Mouse (Mus musculus) stomach, embryonic 14.5 days (tissue): ENCODE measurements at regions not wholly inside any gene's neighbourhood (a gene's known extent, or its start where the extent isn't known, plus 50 kb on each side); places are given as distances from the start of the nearest gene placed in this dataset.

Experiments
- ATAC-seq: fragments of 200-750 bp; cut with Nextera tagmentation; 2 replicates; pipeline ENCODE4 v1.8.0; 2017; ENCODE audit warnings: low read depth, moderate TSS enrichment; ENCODE audit not compliant: insufficient number of reproducible peaks, insufficient read depth, low FRiP score
- H3K27ac ChIP-seq: fragments of 300-500 bp; sonication (generic); 2 replicates; pipeline ENCODE4 v1.5.1; 2014; ENCODE audit warnings: mild to moderate bottlenecking, low read length, moderate library complexity, mixed read lengths
- H3K27me3 ChIP-seq: fragments of 300-500 bp; sonication (generic); 2 replicates; pipeline ENCODE4 v1.6.1; 2014; ENCODE audit warnings: low read length, control low read depth, mixed read lengths; ENCODE audit not compliant: control insufficient read depth, insufficient read depth
- H3K36me3 ChIP-seq: fragments of 300-500 bp; sonication (generic); 2 replicates; pipeline ENCODE4 v1.6.1; 2014; ENCODE audit warnings: mild to moderate bottlenecking, control low read depth, low read length, moderate library complexity, mixed read lengths; ENCODE audit not compliant: control insufficient read depth, insufficient read depth
- H3K4me1 ChIP-seq: fragments of 300-500 bp; sonication (generic); 2 replicates; pipeline ENCODE4 v1.6.1; 2014; ENCODE audit warnings: low read length, control low read depth, mixed read lengths; ENCODE audit not compliant: control insufficient read depth, insufficient read depth
- H3K4me2 ChIP-seq: fragments of 300-500 bp; sonication (generic); replicated peaks from 2 replicates; pipeline ENCODE4 v1.6.1; 2014; ENCODE audit warnings: low read depth, low read length, control low read depth
- H3K4me3 ChIP-seq: fragments of 300-500 bp; sonication (generic); 2 replicates; pipeline ENCODE4 v1.5.1; 2014; ENCODE audit warnings: low read depth, low read length, control low read depth
- H3K9ac ChIP-seq: fragments of 300-500 bp; sonication (generic); replicated peaks from 2 replicates; pipeline ENCODE4 v1.6.1; 2014; ENCODE audit warnings: low read depth, mild to moderate bottlenecking, control low read depth, low read length, moderate library complexity, mixed read lengths
- H3K9me3 ChIP-seq: fragments of 300-500 bp; sonication (generic); 2 replicates; pipeline ENCODE4 v1.6.1; 2016; ENCODE audit warnings: low read depth, low read length, control low read depth; ENCODE audit not compliant: control insufficient read depth
- WGBS: fragments of 180-500 bp; shearing (Covaris S2); extraction: QIAGEN DNeasy Blood & Tissue Kit; methylation state at CpG from one replicate; pipeline ENCODE4 v1.1.7; 2014; 5-methylcytosine and 5-hydroxymethylcytosine counted together

DNA sequence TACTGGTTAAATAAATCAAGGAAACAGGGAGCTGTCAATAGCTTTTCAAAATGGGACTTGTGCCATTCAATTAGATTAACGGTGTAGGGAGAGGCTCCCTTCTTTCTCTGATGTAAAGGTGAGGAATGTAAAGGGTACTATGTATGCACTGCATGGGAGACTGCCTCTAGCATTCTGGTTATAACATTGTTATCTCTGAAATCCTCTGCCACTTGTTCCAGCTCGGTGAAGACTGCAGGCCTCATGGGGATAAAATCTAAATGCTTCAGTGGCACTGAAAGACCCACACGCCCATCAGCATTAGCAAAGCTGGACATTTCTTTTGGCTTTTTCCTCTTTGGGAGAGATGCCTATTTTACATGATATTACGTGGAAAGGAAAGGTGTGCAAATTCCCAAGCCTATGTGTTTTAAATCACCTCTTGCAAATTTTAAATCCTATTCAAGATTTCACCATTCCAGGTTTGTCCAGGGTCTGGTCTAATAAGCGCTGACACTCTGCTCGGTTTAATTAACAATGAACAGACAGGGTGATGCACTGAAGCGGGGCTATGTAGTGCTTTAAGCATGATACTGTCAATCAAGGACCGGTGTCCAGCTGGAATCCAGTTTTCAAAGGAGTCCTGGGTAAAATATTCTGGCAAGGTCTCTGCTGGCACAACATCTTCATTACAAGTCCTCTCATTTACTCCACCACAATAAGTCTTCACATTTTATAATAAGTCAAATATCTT, 479.8 kb upstream of the Gm5415 start:
- Histone ChIP-seq H3K27me3 (no peaks in the 10 kb centered on the region), H3K4me3 (no peak overlapping the region), H3K9ac (no peak overlapping the region), H3K27ac (no peak overlapping the region), H3K36me3 (no peaks in the 10 kb centered on the region), H3K9me3 (no peaks in the 10 kb centered on the region), H3K4me1 (no peaks in the 10 kb centered on the region), H3K4me2 (no peak overlapping the region)
- WGBS, result 75% methylated on average over 8 of the region's 8 CpGs
- no peak for ATAC-seq

DNA sequence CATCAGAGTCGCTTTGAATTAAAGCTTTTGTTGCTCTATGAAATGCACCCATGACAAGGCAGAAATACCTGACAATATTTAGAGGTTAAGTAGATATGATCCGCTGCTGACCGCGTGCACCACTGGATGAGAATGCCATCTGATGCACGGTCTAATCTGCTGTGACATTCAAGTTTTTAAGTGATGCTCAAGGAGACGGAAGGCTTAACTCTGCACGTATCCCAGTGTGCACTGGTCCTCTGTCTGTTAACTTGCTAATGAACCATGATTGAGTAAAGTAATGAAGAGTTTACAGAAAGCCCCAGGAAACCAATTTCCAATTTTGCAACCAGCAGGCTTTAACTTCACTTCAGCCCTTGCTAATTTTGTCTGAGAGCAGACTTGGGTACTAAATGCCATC, 478.3 kb upstream of the Gm5415 start:
- H3K27ac ChIP-seq, result no peak overlapping the region
- 90% methylated on average over 7 of the region's 7 CpGs for WGBS
- no peaks in the 10 kb centered on the region for H3K9me3 ChIP-seq
- H3K4me1 ChIP-seq, result no peaks in the 10 kb centered on the region
- no peak overlapping the region for H3K9ac ChIP-seq
- no peak overlapping the region for H3K4me2 ChIP-seq
- ATAC-seq, result no peak
- no peaks in the 10 kb centered on the region for H3K36me3 ChIP-seq
- no peak overlapping the region for H3K4me3 ChIP-seq
- H3K27me3 ChIP-seq, result no peaks in the 10 kb centered on the region

DNA sequence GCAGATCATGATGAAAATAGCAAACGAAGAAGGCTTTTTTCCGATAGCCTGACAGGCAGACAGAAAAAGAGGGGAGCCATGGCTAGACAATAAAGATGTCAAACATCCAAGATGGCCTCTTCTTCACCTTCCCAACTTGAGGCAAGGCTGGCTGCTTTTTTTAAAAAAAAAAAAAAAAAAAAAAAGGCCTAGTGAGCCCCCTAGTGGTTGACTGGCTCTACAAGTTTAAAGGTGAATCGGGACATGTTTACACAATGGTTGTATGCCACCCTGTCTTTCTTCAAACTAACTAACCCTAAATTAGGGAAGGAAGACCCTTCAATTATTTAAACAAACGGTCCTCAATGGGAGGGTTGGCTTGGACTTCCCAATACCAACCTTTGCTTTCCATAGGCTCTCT, 475.8 kb upstream of the Gm5415 start:
- no peaks in the 10 kb centered on the region for H3K4me1 ChIP-seq
- no peaks in the 10 kb centered on the region for H3K36me3 ChIP-seq
- WGBS, result 84% methylated on average over 4 of the region's 4 CpGs
- ATAC-seq, result no peak
- no peaks in the 10 kb centered on the region for H3K9me3 ChIP-seq
- H3K9ac ChIP-seq, result no peak overlapping the region
- H3K4me3 ChIP-seq, result no peak overlapping the region
- H3K27me3 ChIP-seq, result no peaks in the 10 kb centered on the region
- no peak overlapping the region for H3K27ac ChIP-seq
- no peak overlapping the region for H3K4me2 ChIP-seq

DNA sequence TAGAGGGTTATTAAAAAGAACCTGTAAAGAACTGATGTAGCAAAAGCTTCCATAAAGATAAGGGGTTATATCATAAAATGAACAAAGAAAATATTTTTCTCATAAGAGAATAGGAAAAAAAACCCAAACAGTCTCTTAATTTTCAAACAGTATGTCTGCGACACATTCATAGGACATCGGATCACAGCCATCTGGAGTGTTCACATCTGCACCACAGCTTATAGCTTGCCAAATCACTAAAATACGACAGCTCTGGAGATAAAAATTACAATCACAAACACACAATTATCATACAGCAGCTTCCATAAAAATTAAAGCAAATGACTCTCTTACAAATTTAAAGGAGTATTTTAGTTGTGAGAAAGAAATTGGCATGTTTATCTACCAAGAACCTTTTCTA, 456.9 kb upstream of the Gm5415 start:
- Histone ChIP-seq H3K9ac (no peak overlapping the region), H3K4me3 (no peak overlapping the region), H3K27ac (no peak overlapping the region), H3K36me3 (no peaks in the 10 kb centered on the region), H3K9me3 (no peaks in the 10 kb centered on the region), H3K4me2 (no peak overlapping the region), H3K4me1 (no peaks in the 10 kb centered on the region), H3K27me3 (no peaks in the 10 kb centered on the region)
- ATAC-seq, result no peak
- 71% methylated on average over 3 of the region's 3 CpGs for WGBS

DNA sequence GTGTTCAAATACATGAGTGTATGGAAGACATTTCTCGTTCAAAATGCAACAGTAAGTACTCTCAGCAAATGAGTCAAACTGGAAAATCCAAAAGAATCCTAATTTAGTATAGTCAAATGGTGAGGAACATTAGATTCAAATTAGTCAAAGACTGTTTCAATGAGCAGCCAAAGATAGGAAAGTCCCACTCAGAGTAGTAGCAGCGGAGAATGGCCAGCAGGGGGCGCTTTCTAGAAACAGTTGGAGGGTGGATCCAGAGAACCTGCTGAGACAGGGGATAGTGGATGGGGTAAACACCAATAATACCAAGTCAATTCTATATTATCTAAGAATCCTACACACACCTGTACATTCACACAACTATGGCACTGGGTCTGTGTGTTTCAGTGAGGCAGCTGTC, 417.9 kb upstream of the Gm5415 start:
- no peak overlapping the region for H3K9ac ChIP-seq
- no peaks in the 10 kb centered on the region for H3K9me3 ChIP-seq
- H3K4me2 ChIP-seq, result no peak overlapping the region
- H3K4me3 ChIP-seq, result no peak overlapping the region
- WGBS, result 58% methylated on average over 3 of the region's 3 CpGs
- H3K36me3 ChIP-seq, result no peaks in the 10 kb centered on the region
- H3K27me3 ChIP-seq, result no peaks in the 10 kb centered on the region
- no peaks in the 10 kb centered on the region for H3K4me1 ChIP-seq
- no peak for ATAC-seq
- H3K27ac ChIP-seq, result no peak overlapping the region

DNA sequence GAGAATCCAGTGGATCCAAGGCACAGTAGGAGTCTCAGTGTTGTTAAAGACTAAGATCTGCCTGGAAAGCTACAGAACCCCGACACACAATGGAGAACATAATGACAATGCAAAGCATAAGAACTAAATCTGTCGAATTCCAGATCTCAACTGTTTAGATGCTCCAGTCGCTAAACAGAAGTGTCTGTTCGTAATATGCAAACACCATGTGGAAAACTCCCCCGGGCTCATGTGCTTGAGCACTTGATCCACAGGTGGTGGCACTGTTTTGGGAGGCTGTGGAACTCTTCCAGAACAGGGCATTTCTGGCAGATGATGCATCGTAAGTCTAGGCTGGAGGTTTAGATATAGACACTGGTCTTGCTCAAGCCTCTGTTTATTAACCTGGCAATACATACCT, 412.2 kb upstream of the Gm5415 start:
- H3K36me3 ChIP-seq, result no peaks in the 10 kb centered on the region
- ATAC-seq, result no peak
- no peak overlapping the region for H3K27ac ChIP-seq
- no peaks in the 10 kb centered on the region for H3K4me1 ChIP-seq
- no peaks in the 10 kb centered on the region for H3K9me3 ChIP-seq
- no peak overlapping the region for H3K4me3 ChIP-seq
- H3K27me3 ChIP-seq, result no peaks in the 10 kb centered on the region
- H3K4me2 ChIP-seq, result no peak overlapping the region
- WGBS, result 78% methylated on average over 6 of the region's 6 CpGs
- H3K9ac ChIP-seq, result no peak overlapping the region

DNA sequence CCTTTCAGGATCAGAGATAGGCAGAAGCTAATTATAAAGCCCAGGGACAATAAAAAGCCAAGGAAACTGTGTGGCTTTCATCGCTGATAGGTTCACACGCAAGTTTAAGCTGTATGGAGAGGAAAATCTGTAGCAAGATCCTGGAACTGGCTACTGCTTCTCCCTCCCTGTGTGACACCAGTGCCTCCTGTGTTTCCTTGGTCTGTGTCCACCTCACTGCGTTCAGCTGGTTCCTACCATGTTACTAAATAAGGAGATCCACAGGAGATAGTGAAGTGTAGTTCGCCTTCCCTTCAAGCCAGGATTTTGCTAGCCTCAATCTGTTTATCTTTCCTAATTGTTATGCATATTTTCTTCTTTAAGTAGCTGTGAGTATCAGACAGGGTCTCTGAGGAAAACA, 399.2 kb upstream of the Gm5415 start:
- H3K9ac ChIP-seq, result no peak overlapping the region
- no peaks in the 10 kb centered on the region for H3K36me3 ChIP-seq
- no peaks in the 10 kb centered on the region for H3K4me1 ChIP-seq
- no peak overlapping the region for H3K4me3 ChIP-seq
- ATAC-seq, result no peak
- 77% methylated on average over 4 of the region's 4 CpGs for WGBS
- H3K4me2 ChIP-seq, result no peak overlapping the region
- H3K27ac ChIP-seq, result no peak overlapping the region
- no peaks in the 10 kb centered on the region for H3K27me3 ChIP-seq
- H3K9me3 ChIP-seq, result no peaks in the 10 kb centered on the region

DNA sequence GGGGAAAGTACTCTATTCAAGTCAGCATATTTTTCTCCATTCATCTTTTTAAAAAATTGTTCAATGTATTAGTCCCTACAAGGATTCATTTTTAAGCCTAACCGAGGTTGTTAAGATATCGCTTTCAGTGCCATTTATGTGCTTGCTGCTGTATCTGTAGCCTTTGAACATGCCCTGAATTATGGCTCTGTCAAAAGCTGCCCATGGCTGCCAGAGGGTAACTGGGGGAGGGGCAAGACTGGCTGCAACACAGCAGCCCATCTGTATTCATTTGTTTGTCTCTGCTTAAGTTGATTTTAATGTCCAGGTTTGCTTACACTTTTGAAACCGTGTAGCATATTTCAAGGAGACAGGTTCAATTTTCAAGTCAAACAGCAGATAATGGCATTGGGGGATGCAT, 383.3 kb upstream of the Gm5415 start:
- Histone ChIP-seq H3K36me3 (no peaks in the 10 kb centered on the region), H3K4me1 (no peaks in the 10 kb centered on the region), H3K27ac (no peak overlapping the region), H3K9ac (no peak overlapping the region), H3K4me2 (no peak overlapping the region), H3K9me3 (no peaks in the 10 kb centered on the region), H3K27me3 (no peaks in the 10 kb centered on the region), H3K4me3 (no peak overlapping the region)
- 57% methylated on average over 3 of the region's 3 CpGs for WGBS
- ATAC-seq, result no peak

DNA sequence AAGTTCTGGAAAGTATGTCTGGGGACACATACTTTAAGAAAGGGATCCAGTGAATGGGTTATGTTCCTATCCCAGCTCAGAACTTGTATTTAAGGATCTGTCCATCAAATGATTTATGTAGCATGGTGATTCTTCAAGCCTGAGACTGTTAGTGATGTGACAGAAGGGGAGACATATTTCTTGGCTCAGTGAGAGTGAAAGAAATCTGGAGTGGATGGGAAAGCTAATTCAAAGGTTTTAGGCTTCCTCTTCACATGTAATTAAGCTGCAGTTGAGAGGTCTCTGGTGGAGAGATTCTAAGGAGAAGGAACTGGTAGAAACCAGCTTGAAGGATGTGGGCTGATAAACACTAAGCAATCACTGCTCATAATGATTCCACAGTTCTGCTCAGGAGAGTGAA, 355.3 kb upstream of the Gm5415 start:
- Histone ChIP-seq H3K4me3 (no peak overlapping the region), H3K9ac (no peak overlapping the region), H3K27ac (no peak overlapping the region), H3K9me3 (no peaks in the 10 kb centered on the region), H3K4me2 (no peak overlapping the region), H3K36me3 (no peaks in the 10 kb centered on the region), H3K27me3 (no peaks in the 10 kb centered on the region), H3K4me1 (no peaks in the 10 kb centered on the region)
- ATAC-seq, result no peak
